Mouse (Mus musculus) neural tube, embryonic 14.5 days (tissue): ENCODE measurements at regions not wholly inside any gene's neighbourhood (a gene's known extent, or its start where the extent isn't known, plus 50 kb on each side); places are given as distances from the start of the nearest gene placed in this dataset.
A peak's percentile ranks its signal among the peaks of the same experiment; 100 is the strongest.

Experiments used
- ATAC-seq: fragments of 200-750 bp; cut with Nextera tagmentation; 2 replicates; pipeline ENCODE4 v1.8.0; 2017; ENCODE audit warnings: low read depth, mild to moderate bottlenecking, moderate TSS enrichment, moderate library complexity
- H3K27ac ChIP-seq: fragments of 300-500 bp; sonication (generic); 2 replicates; pipeline ENCODE4 v1.5.1; 2014; ENCODE audit warnings: low read depth, mild to moderate bottlenecking, control low read depth, low read length, moderate library complexity, mixed read lengths
- H3K27me3 ChIP-seq: fragments of 300-500 bp; sonication (generic); 2 replicates; pipeline ENCODE4 v1.6.1; 2014; ENCODE audit warnings: low read length; ENCODE audit not compliant: control insufficient read depth, insufficient read depth
- H3K36me3 ChIP-seq: fragments of 300-500 bp; sonication (generic); 2 replicates; pipeline ENCODE4 v1.6.1; 2014; ENCODE audit warnings: low read length, mixed read lengths; ENCODE audit not compliant: control insufficient read depth, insufficient read depth
- H3K4me1 ChIP-seq: fragments of 300-500 bp; sonication (generic); 2 replicates; pipeline ENCODE4 v1.6.1; 2014; ENCODE audit warnings: low read length; ENCODE audit not compliant: control insufficient read depth, insufficient read depth
- H3K4me2 ChIP-seq: fragments of 300-500 bp; sonication (generic); 2 replicates; pipeline ENCODE4 v1.6.1; 2014; ENCODE audit warnings: mild to moderate bottlenecking, low read depth, low read length, control low read depth
- H3K4me3 ChIP-seq: fragments of 300-500 bp; sonication (generic); 2 replicates; pipeline ENCODE4 v1.5.1; 2014; ENCODE audit warnings: low read depth, low read length, control low read depth, mixed read lengths
- H3K9ac ChIP-seq: fragments of 300-500 bp; sonication (generic); replicated peaks from 2 replicates; pipeline ENCODE4 v1.6.1; 2014; ENCODE audit warnings: low read depth, mild to moderate bottlenecking, control low read depth, low read length, mixed read lengths
- H3K9me3 ChIP-seq: fragments of 300-500 bp; sonication (generic); 2 replicates; pipeline ENCODE4 v1.6.1; 2016; ENCODE audit warnings: low read length; ENCODE audit not compliant: control insufficient read depth
- WGBS: fragments of 180-500 bp; shearing (Covaris S2); extraction: QIAGEN DNeasy Blood & Tissue Kit; methylation state at CpG from one replicate; pipeline ENCODE4 v1.1.7; 2014; 5-methylcytosine and 5-hydroxymethylcytosine counted together

- ATAC-seq: peak; percentile 49; the same call in 1 of the 2 replicates
- Histone ChIP-seq H3K36me3 (no peaks in the 10 kb centered on the region), H3K27me3 (no peaks in the 10 kb centered on the region), H3K4me3 (no peak overlapping the region), H3K9ac (no peak overlapping the region), H3K4me2 (no peak overlapping the region), H3K9me3 (no peaks in the 10 kb centered on the region), H3K4me1 (no peaks in the 10 kb centered on the region), H3K27ac (no peak overlapping the region)
- WGBS: 47% methylated on average over 2 of the region's 2 CpGs
Measured at GRCm38 (mm10) chr13:60337383-60337782, 160.2 kb upstream of the Gas1 start.

- 88% methylated on average over 8 of the region's 8 CpGs for WGBS
- Histone ChIP-seq H3K36me3 (no peaks in the 10 kb centered on the region), H3K9ac (no peak overlapping the region), H3K27ac (no peak overlapping the region), H3K4me1 (no peaks in the 10 kb centered on the region), H3K27me3 (no peaks in the 10 kb centered on the region), H3K4me3 (no peak overlapping the region), H3K4me2 (no peak overlapping the region), H3K9me3 (no peaks in the 10 kb centered on the region)
- ATAC-seq: no peak
Measured at GRCm38 (mm10) chr13:60338107-60338506, 160.9 kb upstream of the Gas1 start.

- ATAC-seq: no peak
- no peak overlapping the region for H3K9ac ChIP-seq
- H3K4me2 ChIP-seq: no peak overlapping the region
- no peak overlapping the region for H3K27ac ChIP-seq
- no peak overlapping the region for H3K4me3 ChIP-seq
- H3K27me3 ChIP-seq: no peaks in the 10 kb centered on the region
- H3K36me3 ChIP-seq: no peaks in the 10 kb centered on the region
- no peaks in the 10 kb centered on the region for H3K4me1 ChIP-seq
- 79% methylated on average over 2 of the region's 2 CpGs for WGBS
- no peaks in the 10 kb centered on the region for H3K9me3 ChIP-seq
Measured at GRCm38 (mm10) chr13:60340068-60340467, 162.9 kb upstream of the Gas1 start.

- H3K9ac ChIP-seq: no peak overlapping the region
- 15% methylated on average over 7 of the region's 7 CpGs for WGBS
- no peak overlapping the region for H3K4me2 ChIP-seq
- no peak overlapping the region for H3K27ac ChIP-seq
- peak; percentile 79; the same call in 1 of the 2 replicates for ATAC-seq
- no peaks in the 10 kb centered on the region for H3K9me3 ChIP-seq
- no peaks in the 10 kb centered on the region for H3K4me1 ChIP-seq
- H3K36me3 ChIP-seq: no peaks in the 10 kb centered on the region
- H3K27me3 ChIP-seq: no peaks in the 10 kb centered on the region
- no peak overlapping the region for H3K4me3 ChIP-seq
Measured at GRCm38 (mm10) chr13:60347881-60348280, 170.7 kb upstream of the Gas1 start.

- no peak overlapping the region for H3K9ac ChIP-seq
- ATAC-seq: no peak
- no peaks in the 10 kb centered on the region for H3K4me1 ChIP-seq
- no peak overlapping the region for H3K4me2 ChIP-seq
- H3K9me3 ChIP-seq: no peaks in the 10 kb centered on the region
- no peaks in the 10 kb centered on the region for H3K27me3 ChIP-seq
- no peak overlapping the region for H3K4me3 ChIP-seq
- WGBS: 71% methylated on average over 2 of the region's 2 CpGs
- no peaks in the 10 kb centered on the region for H3K36me3 ChIP-seq
- no peak overlapping the region for H3K27ac ChIP-seq
Measured at GRCm38 (mm10) chr13:60348438-60348837, 171.3 kb upstream of the Gas1 start.

GRCm38 (mm10) chr13:60355707-60356490, 178.7 kb upstream of the Gas1 start:
- H3K4me2 ChIP-seq: no peak overlapping the region
- no peaks in the 10 kb centered on the region for H3K36me3 ChIP-seq
- no peak for ATAC-seq
- no peaks in the 10 kb centered on the region for H3K27me3 ChIP-seq
- WGBS: 77% methylated on average over 6 of the region's 6 CpGs
- H3K9ac ChIP-seq: no peak overlapping the region
- no peaks in the 10 kb centered on the region for H3K9me3 ChIP-seq
- H3K27ac ChIP-seq: no peak overlapping the region
- H3K4me3 ChIP-seq: no peak overlapping the region
- no peaks in the 10 kb centered on the region for H3K4me1 ChIP-seq

GRCm38 (mm10) chr13:60358408-60359060, 181.4 kb upstream of the Gas1 start:
- Histone ChIP-seq H3K4me1 (no peaks in the 10 kb centered on the region), H3K36me3 (no peaks in the 10 kb centered on the region), H3K9ac (no peak overlapping the region), H3K4me2 (no peak overlapping the region), H3K4me3 (no peak overlapping the region), H3K9me3 (no peaks in the 10 kb centered on the region), H3K27ac (no peak overlapping the region), H3K27me3 (no peaks in the 10 kb centered on the region)
- no peak for ATAC-seq
- whole genome bisulfite sequencing: 85% methylated on average over 7 of the region's 7 CpGs

GRCm38 (mm10) chr13:60364778-60365672, 187.9 kb upstream of the Gas1 start:
- Histone ChIP-seq H3K4me3 (no peak overlapping the region), H3K4me2 (no peak overlapping the region), H3K36me3 (no peaks in the 10 kb centered on the region), H3K9me3 (no peaks in the 10 kb centered on the region), H3K27me3 (no peaks in the 10 kb centered on the region), H3K9ac (no peak overlapping the region), H3K4me1 (no peaks in the 10 kb centered on the region), H3K27ac (no peak overlapping the region)
- WGBS: 66% methylated on average over 13 of the region's 13 CpGs
- no peak for ATAC-seq
